Mouse (Mus musculus) megakaryocyte-erythroid progenitor cell, adult 5-6 weeks (primary cell): ENCODE data around the gene Avil. TPM values are rescaled to one million over a fixed set of nuclear protein-coding genes. Genes with fewer than 3 reads are reported as not detected.

ENCODE experiments used
- ATAC-seq: replicated peaks from 2 replicates; pipeline ENCODE4 v1.8.0; 2016; ENCODE audit warnings: mild to moderate bottlenecking, inconsistent platforms; ENCODE audit not compliant: severe bottlenecking, poor library complexity, low FRiP score, low TSS enrichment
- total RNA-seq, 2 experiments: library from RNA; stranded (forward) in 1 of 2; stranded (reverse) in 1 of 2; fragments of 200-1000, 215-1000 nt in 1 of 2; fragments of >200 nt in 1 of 2; fragmentation: Nextera tagmentation in 1 of 2; gene quantifications; 2 replicates each; pipeline ENCODE4 v1.2.3; 2014 to 2017

Avil gene
- total RNA-seq (2014; fragmentation: Nextera tagmentation) = not detected in 2 replicates
- 0.38 TPM in 1 of 2 replicates, not detected in the other for total RNA-seq (2017)

- no peak for ATAC-seq
Measured at GRCm38 (mm10) chr10:127000529-127000928, at the start of gene Avil. Gene Avil, plus strand, starts transcription at chr10:127000709.

GRCm38 (mm10) chr10:126952375-126952774 is 48.1 kb upstream of the Avil start:
- no peak for ATAC-seq

GRCm38 (mm10) chr10:126953029-126953471 is 47.5 kb upstream of the Avil start:
- no peak for ATAC-seq

GRCm38 (mm10) chr10:126956692-126957358 is 43.7 kb upstream of the Avil start:
- no peak for ATAC-seq

- ATAC-seq = peak; percentile 92
Measured at GRCm38 (mm10) chr10:126957359-126958107, 43.0 kb upstream of the Avil start.

- no peak for ATAC-seq
Measured at GRCm38 (mm10) chr10:126960496-126960895, 40.0 kb upstream of the Avil start.

- ATAC-seq = no peak
Measured at GRCm38 (mm10) chr10:126961757-126962156, 38.8 kb upstream of the Avil start.

GRCm38 (mm10) chr10:126962271-126962965 is 38.1 kb upstream of the Avil start:
- ATAC-seq = no peak

- no peak for ATAC-seq
Measured at GRCm38 (mm10) chr10:126962966-126963330, 37.6 kb upstream of the Avil start.

GRCm38 (mm10) chr10:126963821-126964220 is 36.7 kb upstream of the Avil start:
- ATAC-seq = no peak

GRCm38 (mm10) chr10:126971363-126972050 is 29.0 kb upstream of the Avil start:
- no peak for ATAC-seq

- no peak for ATAC-seq
Measured at GRCm38 (mm10) chr10:126972051-126972725, 28.3 kb upstream of the Avil start.

- ATAC-seq = no peak
Measured at GRCm38 (mm10) chr10:126972988-126973387, 27.5 kb upstream of the Avil start.

- no peak for ATAC-seq
Measured at GRCm38 (mm10) chr10:126975706-126976105, 24.8 kb upstream of the Avil start.

- ATAC-seq = no peak
Measured at GRCm38 (mm10) chr10:126977076-126977475, 23.4 kb upstream of the Avil start.

- ATAC-seq = peak; percentile 85
Measured at GRCm38 (mm10) chr10:126978277-126978994, 22.1 kb upstream of the Avil start, which contains the start of gene Ctdsp2. Gene Ctdsp2, plus strand, starts transcription at chr10:126978717.

GRCm38 (mm10) chr10:126979121-126979635 is 21.3 kb upstream of the Avil start:
- no peak for ATAC-seq

GRCm38 (mm10) chr10:126979636-126980151 is 20.8 kb upstream of the Avil start:
- no peak for ATAC-seq
